Mouse (Mus musculus): ENCODE results near the gene Slc35f5.
"Not testable (repeated sequence)": the region's sequence is repeated elsewhere in the genome, so short reads cannot be mapped to it uniquely, and the experiment has no call there.

Slc35f5 gene

DNA sequence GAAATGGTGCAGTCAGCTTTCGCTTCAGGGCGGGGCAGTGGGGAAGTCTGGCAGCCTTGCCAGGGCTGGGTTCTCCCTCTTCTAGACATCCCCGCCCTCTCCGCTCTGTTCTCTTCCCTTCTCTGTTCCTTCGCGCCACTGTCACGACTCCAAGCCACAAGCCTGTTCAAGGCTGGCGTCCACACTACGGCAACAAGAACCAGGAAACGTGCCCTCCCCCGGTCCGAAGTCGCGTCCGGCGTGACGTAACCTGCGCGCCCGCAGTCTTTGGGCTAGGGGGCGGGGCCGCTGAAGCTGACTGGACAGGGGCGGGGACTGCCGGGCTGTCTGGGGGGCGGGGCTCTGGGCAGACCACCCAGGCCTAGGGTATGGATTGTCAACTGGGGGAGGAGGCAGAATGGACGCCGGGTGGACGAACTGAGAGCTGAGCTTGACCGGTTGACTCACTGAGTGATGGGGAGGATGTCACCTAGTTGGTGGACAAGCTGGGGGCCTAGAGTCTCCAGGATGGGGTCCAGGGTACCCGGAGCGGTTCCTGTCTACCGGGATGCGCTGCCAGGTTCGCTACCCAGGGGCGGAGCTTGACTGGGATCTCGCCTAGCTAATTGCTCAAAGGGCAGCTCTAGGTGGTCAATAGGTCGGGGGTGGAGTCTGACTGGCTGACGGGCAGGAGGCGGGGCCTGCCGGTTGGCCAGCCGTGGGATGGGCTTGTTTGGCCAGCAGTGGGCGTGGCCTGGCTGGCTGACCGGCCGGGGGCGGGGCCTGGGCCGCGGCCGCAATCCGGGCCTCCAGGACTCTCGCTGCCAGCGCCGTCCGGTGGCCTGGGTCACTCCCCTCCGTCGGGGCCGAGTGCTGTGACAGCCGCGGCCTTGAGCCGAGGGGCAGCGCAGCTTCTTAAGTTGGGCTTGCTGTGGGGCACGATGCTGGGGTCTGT is at the start of gene Slc35f5:
Gene Slc35f5, plus strand, starts transcription at position 337 of the 934 bp plus-strand sequence.
- DNase-seq (ENCODE audit: extremely low spot score), result peak; percentile 97

GRCm38 (mm10) chr1:125514706-125515105 is 45.7 kb upstream of the Slc35f5 start:
- DNase-seq (ENCODE audit: extremely low spot score), result no peak

GRCm38 (mm10) chr1:125516910-125517659 is 43.3 kb upstream of the Slc35f5 start:
- no peak for DNase-seq (ENCODE audit: extremely low spot score)

GRCm38 (mm10) chr1:125519107-125519611 is 41.2 kb upstream of the Slc35f5 start:
- no peak for DNase-seq (ENCODE audit: extremely low spot score)

GRCm38 (mm10) chr1:125525965-125526665 is 34.3 kb upstream of the Slc35f5 start:
- DNase-seq (ENCODE audit: extremely low spot score), result no peak

GRCm38 (mm10) chr1:125526666-125527004 is 33.8 kb upstream of the Slc35f5 start:
- no peak for DNase-seq (ENCODE audit: extremely low spot score)

DNA sequence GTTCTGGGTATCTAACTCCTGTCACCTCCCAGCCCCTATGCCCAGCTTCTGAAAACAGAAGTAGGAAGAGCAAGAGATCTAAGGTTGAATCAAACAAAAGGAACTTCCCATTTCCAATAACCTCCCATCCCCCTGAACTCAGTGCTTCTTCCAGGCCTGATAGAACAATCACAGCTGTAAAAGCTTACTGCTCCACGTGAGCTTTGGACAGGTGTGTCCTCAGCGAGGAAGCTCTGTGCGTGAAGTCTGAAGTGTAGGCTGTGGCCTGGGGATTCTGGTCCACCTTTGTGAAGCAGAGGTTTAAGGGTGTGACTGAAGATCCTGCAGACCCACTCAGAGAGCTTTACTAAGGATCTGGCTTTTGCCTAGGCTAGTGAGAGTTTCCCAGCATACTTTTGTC is 33.0 kb upstream of the Slc35f5 start:
- DNase-seq (ENCODE audit: extremely low spot score), result no peak

DNA sequence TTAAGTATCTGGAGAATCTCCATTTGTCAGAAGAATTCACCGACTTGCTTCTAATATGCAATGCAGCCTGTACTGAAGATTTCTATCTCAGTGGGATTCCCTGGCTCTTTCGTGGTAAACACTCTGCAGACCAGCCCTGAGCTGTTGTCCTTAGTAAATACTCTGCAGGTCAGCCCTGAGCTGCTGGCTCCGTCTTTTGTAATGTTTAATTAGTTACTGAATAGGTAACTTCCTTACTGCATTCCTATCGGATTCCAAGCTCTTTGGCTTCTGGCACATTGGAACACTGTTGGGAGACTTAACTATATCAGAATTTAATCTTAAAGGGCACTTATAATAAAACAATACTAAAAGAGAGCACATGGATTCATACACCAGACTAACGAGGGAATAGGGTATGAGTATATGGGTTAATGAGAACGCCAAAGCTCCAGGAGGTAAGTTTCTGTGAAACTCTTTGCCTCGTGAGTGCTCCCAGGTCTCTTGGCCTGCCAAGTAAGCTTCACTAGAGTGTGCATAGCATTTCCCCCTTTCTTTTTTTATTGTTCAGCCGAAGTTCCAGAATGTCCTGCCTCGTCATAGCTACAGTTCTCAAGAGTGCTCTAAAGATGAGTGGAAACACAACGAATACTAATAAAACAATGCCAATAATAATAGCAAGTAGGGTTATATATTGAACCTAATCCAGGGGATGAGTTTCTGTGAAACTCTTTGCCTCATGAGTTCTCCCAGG is 27.0 kb upstream of the Slc35f5 start:
- DNase-seq (ENCODE audit: extremely low spot score), result not testable (repeated sequence)

- DNase-seq (ENCODE audit: extremely low spot score), result no peak
These were observed 23.3 kb upstream of the Slc35f5 start for GRCm38 (mm10) chr1:125537131-125537530.

DNA sequence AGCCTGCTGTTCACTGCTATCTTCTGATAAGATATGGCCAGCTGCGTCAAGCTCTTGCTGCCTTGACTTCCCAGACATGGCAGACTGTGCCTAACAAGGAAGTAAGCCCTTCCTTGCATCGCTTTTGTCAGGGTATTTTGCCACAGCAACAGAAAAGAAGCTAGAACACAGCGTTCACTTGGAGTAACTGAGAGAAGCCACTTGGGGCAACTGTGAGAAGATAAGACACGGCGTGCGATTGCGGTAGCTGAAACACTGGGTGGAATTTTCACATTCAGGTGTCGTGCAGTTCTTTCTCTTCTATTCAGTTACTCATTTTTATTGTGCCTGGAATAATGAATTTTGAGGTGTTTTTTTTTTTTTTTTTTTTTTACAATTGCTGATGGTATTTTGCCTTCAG is 22.6 kb upstream of the Slc35f5 start:
- DNase-seq (ENCODE audit: extremely low spot score), result no peak

- no peak for DNase-seq (ENCODE audit: extremely low spot score)
These were observed 21.1 kb upstream of the Slc35f5 start for GRCm38 (mm10) chr1:125539312-125539711.

DNA sequence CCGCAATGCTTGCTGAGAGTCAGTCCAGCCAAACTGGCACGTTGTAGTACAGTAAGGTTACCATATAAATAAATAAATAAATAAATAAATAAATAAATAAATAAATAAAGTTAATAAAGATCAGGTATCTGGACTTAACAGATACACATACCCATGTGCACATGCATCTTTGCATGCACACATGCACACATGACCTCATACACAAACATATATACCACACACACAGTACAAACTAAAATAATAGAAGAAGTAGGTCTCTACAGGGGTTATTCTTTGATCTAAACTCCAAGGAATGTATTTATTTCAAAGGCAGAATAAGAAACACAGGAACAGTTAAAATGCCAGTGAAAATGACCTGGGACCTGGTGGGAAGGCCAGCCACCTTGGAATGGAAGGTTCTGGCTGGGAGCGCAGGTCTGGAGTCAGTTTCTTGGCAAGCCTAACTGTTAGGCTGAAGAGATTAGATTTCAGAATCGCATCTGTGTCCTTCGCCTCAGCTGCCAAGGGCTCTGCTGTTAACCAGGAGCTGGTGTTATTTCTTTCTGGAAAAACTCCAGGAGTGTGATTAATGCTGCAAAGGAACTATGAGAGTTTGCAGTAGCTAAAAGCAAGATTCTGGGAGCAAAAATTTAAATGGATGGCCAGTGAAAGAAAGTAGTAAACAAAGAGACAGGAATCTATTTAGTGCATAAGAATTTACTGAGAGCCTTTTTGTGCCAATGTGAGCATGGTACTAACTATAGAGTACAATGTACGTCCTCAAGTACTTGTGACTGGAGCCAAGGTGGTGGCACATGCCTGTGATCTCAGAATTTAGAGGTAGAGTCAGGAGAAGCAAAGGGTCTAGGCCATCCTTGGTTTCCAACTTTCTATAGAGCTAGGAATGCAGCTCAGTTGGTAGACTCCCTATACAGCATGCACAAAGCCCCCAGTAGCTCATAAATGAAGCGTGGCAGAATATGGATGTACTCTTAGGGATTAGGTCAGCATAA is 18.1 kb upstream of the Slc35f5 start:
- DNase-seq (ENCODE audit: extremely low spot score), result no peak

- DNase-seq (ENCODE audit: extremely low spot score), result no peak
These were observed 10.5 kb upstream of the Slc35f5 start for GRCm38 (mm10) chr1:125549872-125550271.

GRCm38 (mm10) chr1:125550359-125550758 is 10.0 kb upstream of the Slc35f5 start:
- no peak for DNase-seq (ENCODE audit: extremely low spot score)

DNA sequence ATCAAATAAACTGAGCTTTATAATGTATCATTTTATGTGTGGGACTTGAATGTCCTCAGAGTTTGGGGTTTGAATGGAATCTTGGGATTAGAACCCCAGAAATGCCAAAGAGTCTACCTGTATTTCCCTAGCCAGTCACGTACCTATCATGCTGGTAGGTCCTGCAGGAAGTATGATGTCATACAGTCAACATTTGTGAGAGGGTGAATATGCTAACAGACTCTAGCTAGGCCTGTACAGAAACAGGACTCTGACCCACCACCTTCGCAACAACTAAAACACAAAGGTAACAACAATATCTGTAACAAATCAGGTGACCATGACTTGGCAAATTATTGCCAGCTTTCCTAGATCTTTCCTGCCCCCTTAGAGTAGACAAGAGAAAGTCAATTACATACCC is 8.8 kb upstream of the Slc35f5 start:
- DNase-seq (ENCODE audit: extremely low spot score), result no peak

DNA sequence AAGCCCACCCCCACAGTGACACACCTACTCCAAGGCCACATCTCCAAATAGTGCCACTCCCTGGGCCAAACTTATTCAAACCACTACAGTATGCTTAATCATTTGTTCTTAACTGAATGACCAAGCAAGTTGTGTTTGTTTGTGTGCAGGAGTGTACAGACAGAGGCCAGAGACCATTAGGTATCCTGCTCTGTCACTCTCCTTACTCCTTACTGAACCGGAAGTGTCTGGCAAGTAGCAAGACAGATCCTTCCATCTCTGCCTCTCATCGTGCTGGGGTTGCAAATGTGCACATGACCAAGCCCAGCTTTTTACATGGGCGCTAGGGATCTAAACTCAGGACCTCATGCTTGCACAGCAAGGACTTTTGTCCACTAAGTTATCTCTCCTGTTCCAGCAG is 1.1 kb upstream of the Slc35f5 start:
- no peak for DNase-seq (ENCODE audit: extremely low spot score)

- no peak for DNase-seq (ENCODE audit: extremely low spot score)
These were observed 674 bp upstream of the Slc35f5 start for GRCm38 (mm10) chr1:125559721-125560120.

- no peak for DNase-seq (ENCODE audit: extremely low spot score)
These were observed 811 bp downstream of the Slc35f5 start for GRCm38 (mm10) chr1:125561206-125561605.

DNA sequence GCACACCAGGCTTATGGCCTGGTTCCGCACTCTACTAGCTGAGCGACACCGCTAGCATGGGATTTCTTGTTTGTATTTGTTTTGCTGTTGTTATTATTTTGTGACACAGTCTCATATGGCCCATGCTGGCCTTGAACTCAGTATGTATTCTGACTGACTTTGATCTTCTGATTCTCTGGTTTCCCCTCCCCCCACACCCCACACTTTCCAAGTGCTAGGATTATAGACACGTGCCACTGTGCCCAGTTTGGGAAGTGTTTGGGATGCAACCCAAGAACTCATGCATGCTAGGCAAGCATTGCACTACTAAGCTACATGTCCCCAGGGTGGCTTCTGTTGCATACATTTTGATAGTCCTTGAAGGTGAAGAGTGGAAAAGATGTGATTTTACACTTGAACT is 1.4 kb downstream of the Slc35f5 start:
- no peak for DNase-seq (ENCODE audit: extremely low spot score)

- no peak for DNase-seq (ENCODE audit: extremely low spot score)
These were observed 7.7 kb downstream of the Slc35f5 start for GRCm38 (mm10) chr1:125568126-125568525.

Data from embryo, embryonic 9.5 days (tissue).